Mouse (Mus musculus) spleen, postnatal 36 days (tissue): ENCODE data around the gene Ccr1.
"Not testable (repeated sequence)": the region's sequence is repeated elsewhere in the genome, so short reads cannot be mapped to it uniquely, and the experiment has no call there.

Source experiments
- DNase-seq, 2 experiments: peaks; one replicate each; pipeline ENCODE4 v3.0.0; 2022; ENCODE audit warnings: low spot score in 2 of 2, mixed read lengths in 1 of 2

The Ccr1 gene

GRCm38 (mm10) chr9:123968290-123968912 is at the start of gene Ccr1:
Gene Ccr1 (minus strand): TSS chr9:123968692.
- DNase-seq, result no peak

- DNase-seq, result no peak
Measured at GRCm38 (mm10) chr9:124016048-124016447, 47.6 kb upstream of the Ccr1 start.

DNA sequence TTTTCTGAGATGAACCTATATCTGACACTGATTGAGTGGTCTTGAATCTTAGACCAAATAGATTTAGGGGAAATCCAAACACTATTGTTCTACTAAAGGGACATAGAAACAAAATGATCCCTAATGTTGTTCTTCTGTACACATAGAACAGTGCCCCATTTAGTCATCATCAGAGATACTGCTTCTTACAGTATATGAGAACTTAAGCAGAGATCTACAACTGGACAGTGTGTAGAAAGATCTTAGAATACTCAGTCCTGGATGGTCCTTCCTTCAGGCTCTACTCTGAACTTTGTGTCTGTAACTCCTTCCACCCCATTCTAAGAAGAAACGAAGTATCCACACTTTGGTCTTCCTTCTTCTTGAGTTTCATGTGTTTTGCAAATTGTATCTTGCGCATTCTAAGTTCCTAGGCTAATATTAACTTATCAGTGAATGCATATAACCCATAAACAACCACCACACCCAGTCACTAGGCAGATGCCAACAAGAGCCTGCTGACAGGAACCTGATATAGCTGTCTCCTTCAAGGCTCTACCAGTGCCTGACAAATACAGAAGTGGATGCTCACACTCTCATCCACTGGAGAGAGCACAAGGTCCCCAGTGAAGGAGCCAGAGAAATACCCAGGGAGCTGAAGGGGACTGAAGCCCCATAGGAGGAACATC is 46.6 kb upstream of the Ccr1 start:
- no peak for DNase-seq

GRCm38 (mm10) chr9:124013270-124013669 is 44.8 kb upstream of the Ccr1 start:
- no peak for DNase-seq

- no peak for DNase-seq
Measured at GRCm38 (mm10) chr9:124012691-124013090, 44.2 kb upstream of the Ccr1 start.

GRCm38 (mm10) chr9:123999784-124000183 is 31.3 kb upstream of the Ccr1 start:
- DNase-seq, result no peak

DNA sequence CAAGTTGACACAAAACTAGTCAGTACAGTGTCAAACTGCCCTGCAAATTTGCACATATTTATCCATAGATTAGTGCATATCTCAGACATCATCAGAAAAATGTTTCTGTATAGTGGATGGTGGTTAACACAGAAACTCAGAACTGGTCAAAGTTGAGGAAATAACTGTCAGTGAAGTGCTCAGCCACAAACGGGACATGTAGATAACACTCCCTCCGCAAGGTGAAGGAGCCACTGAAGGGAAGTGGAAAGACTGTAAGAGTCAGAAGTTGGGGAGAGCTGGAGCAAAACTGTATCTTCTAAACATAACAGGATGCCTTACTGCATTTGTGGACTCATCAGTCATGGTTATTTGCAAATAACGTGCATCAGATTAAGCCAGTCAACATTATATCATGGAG is 29.2 kb upstream of the Ccr1 start:
- DNase-seq, result no peak

GRCm38 (mm10) chr9:123991312-123991906 is 22.9 kb upstream of the Ccr1 start:
- peak; percentile 27 to 63 for DNase-seq

- peak; percentile 50 to 67 for DNase-seq
Measured at GRCm38 (mm10) chr9:123989671-123990070, 21.2 kb upstream of the Ccr1 start.

GRCm38 (mm10) chr9:123986217-123986616 is 17.7 kb upstream of the Ccr1 start:
- peak; percentile 79 to 87 for DNase-seq

- DNase-seq, result peak; percentile 34 to 40
Measured at GRCm38 (mm10) chr9:123984943-123985342, 16.5 kb upstream of the Ccr1 start.

DNA sequence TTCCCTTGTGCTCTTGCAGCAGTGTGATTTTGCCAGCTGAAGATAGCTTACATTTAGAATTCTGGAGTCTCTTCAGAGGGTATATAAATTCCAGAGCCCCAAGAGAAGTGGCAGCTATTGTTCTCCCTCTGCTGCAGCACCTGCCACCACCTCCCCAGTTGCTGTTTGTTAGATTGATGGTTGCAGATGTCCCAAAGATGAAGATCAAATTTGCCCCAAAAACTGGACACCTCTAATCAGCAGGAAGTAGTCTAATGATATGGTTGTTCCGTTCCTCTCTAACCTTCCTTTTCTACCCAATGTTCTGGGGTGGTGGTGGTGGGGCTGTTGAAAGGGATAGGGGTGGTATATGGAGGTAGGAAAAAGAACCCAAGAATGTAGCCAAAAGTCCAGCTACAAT is 14.2 kb upstream of the Ccr1 start:
- no peak for DNase-seq

GRCm38 (mm10) chr9:123981909-123982308 is 13.4 kb upstream of the Ccr1 start:
- no peak for DNase-seq

DNA sequence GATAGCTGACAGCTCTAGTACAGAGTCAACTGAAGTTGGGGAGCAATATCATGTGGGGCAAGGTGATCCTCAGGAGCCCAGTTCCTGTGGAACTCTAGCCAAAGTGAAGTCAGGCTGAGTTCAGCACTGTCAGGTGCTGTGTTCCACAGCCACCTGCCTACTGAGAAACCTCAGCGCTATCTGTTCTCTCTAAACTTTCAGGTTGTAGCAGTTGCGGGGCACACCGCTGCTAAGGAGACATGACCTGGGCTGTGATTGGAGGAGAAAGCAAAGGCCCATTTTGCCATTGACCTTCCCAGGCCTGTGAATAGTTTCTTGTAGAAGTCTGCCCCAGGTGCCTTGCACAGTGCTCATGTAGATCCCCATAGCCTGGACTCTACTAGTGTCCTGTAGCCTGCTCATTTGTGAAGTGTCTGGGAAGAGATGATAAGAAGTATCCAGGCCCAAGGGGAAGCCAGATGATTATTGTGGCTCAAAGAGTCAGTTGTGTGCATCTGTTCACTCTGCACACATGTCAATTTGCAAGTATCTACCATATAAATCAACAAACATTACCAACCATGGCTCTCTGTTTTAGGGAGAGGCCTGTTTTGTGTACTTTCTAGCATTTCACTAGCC is 12.5 kb upstream of the Ccr1 start:
- DNase-seq, result not testable (repeated sequence)

- DNase-seq, result no peak
Measured at GRCm38 (mm10) chr9:123978308-123978707, 9.8 kb upstream of the Ccr1 start, which contains the start of gene Ccr1l1. Gene Ccr1l1 (minus strand): TSS chr9:123978408.

GRCm38 (mm10) chr9:123976876-123977663 is 8.6 kb upstream of the Ccr1 start:
- DNase-seq, result no peak

- DNase-seq, result no peak
Measured at GRCm38 (mm10) chr9:123975630-123976029, 7.1 kb upstream of the Ccr1 start.

DNA sequence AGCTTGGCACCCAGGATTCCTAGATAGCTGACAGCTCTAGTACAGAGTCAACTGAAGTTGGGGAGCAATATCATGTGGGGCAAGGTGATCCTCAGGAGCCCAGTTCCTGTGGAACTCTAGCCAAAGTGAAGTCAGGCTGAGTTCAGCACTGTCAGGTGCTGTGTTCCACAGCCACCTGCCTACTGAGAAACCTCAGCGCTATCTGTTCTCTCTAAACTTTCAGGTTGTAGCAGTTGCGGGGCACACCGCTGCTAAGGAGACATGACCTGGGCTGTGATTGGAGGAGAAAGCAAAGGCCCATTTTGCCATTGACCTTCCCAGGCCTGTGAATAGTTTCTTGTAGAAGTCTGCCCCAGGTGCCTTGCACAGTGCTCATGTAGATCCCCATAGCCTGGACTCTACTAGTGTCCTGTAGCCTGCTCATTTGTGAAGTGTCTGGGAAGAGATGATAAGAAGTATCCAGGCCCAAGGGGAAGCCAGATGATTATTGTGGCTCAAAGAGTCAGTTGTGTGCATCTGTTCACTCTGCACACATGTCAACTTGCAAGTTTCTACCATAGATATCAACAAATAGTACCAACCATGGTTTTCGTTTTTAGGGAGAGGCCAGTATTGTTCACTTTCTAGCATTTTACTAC is 1.5 kb downstream of the Ccr1 start:
- not testable (repeated sequence) for DNase-seq

- DNase-seq, result no peak
Measured at GRCm38 (mm10) chr9:123964776-123965175, 3.7 kb downstream of the Ccr1 start.

- no peak for DNase-seq
Measured at GRCm38 (mm10) chr9:123960161-123960560, 8.3 kb downstream of the Ccr1 start.

- peak in 1 of 2 experiments; percentile 56 for DNase-seq
Measured at GRCm38 (mm10) chr9:123957911-123958413, 10.5 kb downstream of the Ccr1 start.
